In the genomic region with DNA sequence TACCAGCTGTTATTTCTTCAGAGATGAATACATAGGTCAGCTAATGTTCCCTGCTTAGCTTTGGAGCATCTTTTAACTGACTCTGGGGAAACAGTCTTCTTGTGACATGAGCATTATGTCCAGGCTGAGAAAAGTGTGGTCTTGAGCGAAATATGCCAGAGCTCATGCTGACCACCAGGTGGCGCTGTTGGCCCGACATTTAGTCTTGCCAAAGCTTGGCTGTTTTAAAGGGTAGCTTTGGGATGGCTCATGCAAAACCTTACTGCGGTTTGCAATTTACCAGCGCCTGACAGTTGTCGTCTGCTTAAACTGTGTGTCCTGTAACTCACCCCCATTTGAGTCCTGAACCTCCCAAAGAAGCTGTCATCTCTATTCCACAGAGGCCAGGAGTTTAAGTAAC, we compare ENCODE assay signal across 9 mouse cellular contexts.
DNase-seq lines count a peak whose midpoint lies in the region; ATAC-seq and TF ChIP-seq lines count a peak whose summit lies in the region.
"Had no signal": no experiment of that assay in that cellular context is flagged by ENCODE, and none has a peak within 500 bp of the region (broad histone marks: within the 10 kb centered on the region; RNA-seq: fewer than 3 reads in every experiment).

No protein-coding gene starts in this region.

- H3K4me1 ChIP-seq in liver, embryonic 14.5 days (replicated peaks; ENCODE audit: control insufficient read depth in 2 of 2, insufficient read depth in 2 of 2, low read length in 1 of 2), result no peaks in the 10 kb centered on the region

- peak; percentile 85 for DNase-seq in adipocyte (ENCODE audit: low spot score)
- DNase-seq in cerebellum, postnatal 4 days (ENCODE audit: low spot score in 2 of 2), result peak; percentile 79 to 89
- peak; percentile 89 for DNase-seq in gastrocnemius, adult 2 months
- DNase-seq in kidney, postnatal 10 days, result peak; percentile 92
- peak; percentile 35 to 39 (median 37) for DNase-seq in liver, embryonic 14.5 days (ENCODE audit: low read depth in 3 of 3, low spot score in 3 of 3)
- peak; percentile 81 for DNase-seq in ovary, postnatal 36 days (ENCODE audit: low spot score)
- DNase-seq in thymus, postnatal 14 days, result peak; percentile 84

- WGBS in liver, embryonic 14.5 days (ENCODE audit: insufficient replicate concordance), result 10% methylated on average over 6 of the region's 6 CpGs

- no peaks in the 10 kb centered on the region for H3K9me3 ChIP-seq in liver, embryonic 14.5 days (ENCODE audit: control insufficient read depth, low read length)
- H3K9me3 ChIP-seq: hindbrain, embryonic 15.5 days had no signal

- no peaks in the 10 kb centered on the region for H3K36me3 ChIP-seq in C2C12 (ENCODE audit: control insufficient read depth, insufficient read depth)
- H3K36me3 ChIP-seq in liver, embryonic 14.5 days (replicated peaks; ENCODE audit: control insufficient read depth, insufficient read depth, low read depth), result no peaks in the 10 kb centered on the region
- H3K36me3 ChIP-seq: hindbrain, embryonic 15.5 days had no signal

- no peaks in the 10 kb centered on the region for H3K79me2 ChIP-seq in C2C12 (ENCODE audit: control insufficient read depth, insufficient read depth)

- ATAC-seq in liver, embryonic 14.5 days (ENCODE audit: insufficient read depth), result no peak

- no peak overlapping the region for H3K27ac ChIP-seq in gastrocnemius, adult 2 months
- H3K27ac ChIP-seq in liver, embryonic 14.5 days, result no peak overlapping the region
- H3K27ac ChIP-seq: hindbrain, embryonic 15.5 days had no signal

- intact Hi-C loops in gastrocnemius, adult 2 months (cut with DNase I), result loop anchor here (1.0 to 5.0 kb wide), 4 partner anchors 64 to 557 kb away; no protein-coding TSS in a partner anchor

- TF ChIP-seq CTCF in C2C12 (IDR thresholded peaks at IDR 0.05; ENCODE audit: control insufficient read depth, insufficient read depth, insufficient read length), result peak; percentile 65
- TF ChIP-seq CTCF in gastrocnemius, adult 2 months (IDR thresholded peaks at IDR 0.05), result peak; percentile 94
- TF ChIP-seq CTCF in liver, embryonic 14.5 days (IDR thresholded peaks at IDR 0.05; ENCODE audit: low read depth), result peak; percentile 95

- no peak overlapping the region for H3K4me3 ChIP-seq in C2C12 (ENCODE audit: insufficient read depth, poor library complexity, severe bottlenecking)
- no peak overlapping the region for H3K4me3 ChIP-seq in gastrocnemius, adult 2 months
- H3K4me3 ChIP-seq in liver, embryonic 14.5 days (ENCODE audit: insufficient read depth in 1 of 2, low read depth in 2 of 2, low read length in 2 of 2), result no peak overlapping the region
- H3K4me3 ChIP-seq: hindbrain, embryonic 15.5 days had no signal

- no peak for TF ChIP-seq EP300 in liver, embryonic 14.5 days (IDR thresholded peaks at IDR 0.05; ENCODE audit: low read depth)

- peaks cover 3% of the 10 kb centered on the region for H3K27me3 ChIP-seq in C2C12 (ENCODE audit: control insufficient read depth, insufficient read depth, insufficient read length)
- H3K27me3 ChIP-seq in liver, embryonic 14.5 days (ENCODE audit: control insufficient read depth, insufficient read depth, low read length), result no peaks in the 10 kb centered on the region
- H3K27me3 ChIP-seq: hindbrain, embryonic 15.5 days had no signal

- H3ac ChIP-seq in C2C12 (ENCODE audit: control insufficient read depth, insufficient read length, low read depth), result no peak overlapping the region

- H3K79me3 ChIP-seq in C2C12 (ENCODE audit: low read depth), result no peaks in the 10 kb centered on the region

- no peak overlapping the region for H3K9ac ChIP-seq in liver, embryonic 14.5 days (replicated peaks)
- H3K9ac ChIP-seq: hindbrain, embryonic 15.5 days had no signal

- H3K4me2 ChIP-seq in liver, embryonic 14.5 days (ENCODE audit: low read depth), result no peak overlapping the region
- H3K4me2 ChIP-seq: hindbrain, embryonic 15.5 days had no signal

TF ChIP-seq in C2C12, 6 proteins besides CTCF, POLR2A, EP300 and RAD21:
- TF ChIP-seq MYOD1 (IDR thresholded peaks at IDR 0.05; ENCODE audit: control insufficient read depth, insufficient read length, low read depth) (no peak), USF1 (IDR thresholded peaks at IDR 0.05; ENCODE audit: low read depth) (no peak), CEBPB (IDR thresholded peaks at IDR 0.05; ENCODE audit: low read depth) (no peak), MYOG (IDR thresholded peaks at IDR 0.05; ENCODE audit: control insufficient read depth, extremely low read depth, insufficient read length) (no peak), FOSL1 (IDR thresholded peaks at IDR 0.05; ENCODE audit: insufficient read depth, low read length, poor library complexity, severe bottlenecking) (no peak), MAX (IDR thresholded peaks at IDR 0.05) (peak; percentile 36)

Comparison
In these comparisons a context has a peak if more than half of its experiments do, and no peak if none do; other contexts are left out.
1. DNase-seq: peak in every context shown above with its lines; median percentile 92 in kidney, postnatal 10 days; 89 in gastrocnemius, adult 2 months; 85 in adipocyte; 84 in cerebellum, postnatal 4 days; 84 in thymus, postnatal 14 days; 81 in ovary, postnatal 36 days; 37 in liver, embryonic 14.5 days.